Mouse (Mus musculus) kidney, adult 2 months (tissue): Measurements from ENCODE around the gene Rgs7bp. TPM values are rescaled to one million over a fixed set of nuclear protein-coding genes. Genes with fewer than 3 reads are reported as not detected.

Experiments
- DNase-seq: peaks from one replicate; pipeline ENCODE4 v3.0.0; 2021
- H3K27ac ChIP-seq: fragments of 200-500 bp; 2 replicates; pipeline ENCODE4 v1.5.1; 2012; ENCODE audit warnings: low read depth, low read length, control low read depth, inconsistent platforms; ENCODE audit not compliant: insufficient read depth
- H3K27me3 ChIP-seq: fragments of 200-500 bp; replicated peaks from 2 replicates; pipeline ENCODE4 v1.6.1; 2012; ENCODE audit warnings: mild to moderate bottlenecking, moderate library complexity, low read length, inconsistent platforms; ENCODE audit not compliant: control insufficient read depth, insufficient read depth
- H3K36me3 ChIP-seq: fragments of 200-500 bp; 2 replicates; pipeline ENCODE4 v1.6.1; 2012; ENCODE audit warnings: mild to moderate bottlenecking, moderate library complexity, low read length, inconsistent platforms; ENCODE audit not compliant: control insufficient read depth, insufficient read depth
- H3K4me1 ChIP-seq: fragments of 200-500 bp; 2 replicates; pipeline ENCODE4 v1.6.1; 2011; ENCODE audit warnings: low read length; ENCODE audit not compliant: control insufficient read depth, insufficient read depth
- H3K4me3 ChIP-seq: fragments of 200-500 bp; 2 replicates; pipeline ENCODE4 v1.5.1; 2011; ENCODE audit warnings: mild to moderate bottlenecking, low read depth, low read length, control low read depth; ENCODE audit not compliant: insufficient read depth
- CTCF ChIP-seq: fragments of 200-500 bp; conservative IDR thresholded peaks from 2 replicates; pipeline ENCODE4 v1.5.1; 2011; ENCODE audit warnings: low read depth, mild to moderate bottlenecking, control low read depth, low read length, moderate library complexity, mixed read lengths; ENCODE audit not compliant: insufficient read depth, insufficient read length
- POLR2A ChIP-seq: fragments of 200-500 bp; IDR thresholded peaks from one replicate; pipeline ENCODE4 v1.6.1; 2011; ENCODE audit warnings: low read depth, low read length, control low read depth
- WGBS: fragments of 180-500 bp; shearing (Covaris S2); methylation state at CpG from one replicate; pipeline ENCODE4 v1.1.7; 2018; 5-methylcytosine and 5-hydroxymethylcytosine counted together
- polyA plus RNA-seq: library from polyadenylated mRNA; depleted of rRNA; stranded (reverse); fragments of >200 nt; gene quantifications from 2 replicates; pipeline ENCODE4 v1.2.3, GENCODE M21; 2012

Gene Rgs7bp
- polyA plus RNA-seq, 1 experiment = 0.33 TPM

DNA sequence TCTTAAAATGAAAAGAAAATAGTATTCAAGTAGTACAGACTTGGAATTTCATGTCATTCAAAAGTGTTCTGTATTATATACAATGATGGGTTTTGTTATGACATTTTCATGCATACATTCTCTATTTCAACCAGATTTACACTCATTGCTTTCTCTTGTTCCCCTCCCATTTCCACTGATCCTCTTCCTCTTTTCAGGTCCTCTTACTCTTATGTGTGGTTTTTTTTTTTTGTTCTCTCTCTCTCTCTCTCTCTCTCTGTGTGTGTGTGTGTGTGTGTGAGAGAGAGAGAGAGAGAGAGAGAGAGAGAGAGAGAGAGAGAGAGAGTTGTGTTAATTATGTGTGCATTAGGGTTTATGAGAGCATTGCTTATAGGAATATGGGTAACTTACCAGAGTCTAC, 11.4 kb upstream of the Rgs7bp start:
- Histone ChIP-seq H3K4me3 (no peak overlapping the region), H3K27me3 (no peaks in the 10 kb centered on the region), H3K4me1 (no peaks in the 10 kb centered on the region), H3K27ac (no peak overlapping the region), H3K36me3 (no peaks in the 10 kb centered on the region)
- no peak for DNase-seq
- TF ChIP-seq POLR2A (no peak), CTCF (no peak)

DNA sequence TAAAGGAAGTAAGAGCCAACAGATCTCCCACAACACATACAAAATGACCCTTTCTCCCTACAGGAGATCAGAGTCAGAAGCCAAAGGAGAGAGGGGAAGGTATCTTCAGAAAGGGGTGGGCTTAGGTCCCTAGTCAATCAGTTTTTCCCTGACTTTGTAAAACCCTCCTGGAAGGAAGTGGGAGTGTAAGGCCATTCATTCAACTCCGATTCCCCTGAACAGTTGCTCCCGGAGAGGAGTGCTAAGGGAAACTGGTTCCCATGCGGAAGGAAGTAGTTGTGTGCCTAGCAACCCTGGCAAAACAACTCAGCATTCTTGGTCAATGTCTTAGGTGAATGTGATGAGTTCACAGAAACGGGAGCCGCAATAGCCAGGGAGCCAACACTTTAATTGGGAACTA, 644 bp upstream of the Rgs7bp start:
- peak; percentile 11 for DNase-seq
- 13% methylated on average over 5 of the region's 5 CpGs for WGBS
- Histone ChIP-seq H3K36me3 (no peaks in the 10 kb centered on the region), H3K27me3 (no peaks in the 10 kb centered on the region; the same call in 1 of the 2 replicates), H3K4me1 (no peaks in the 10 kb centered on the region), H3K27ac (no peak overlapping the region), H3K4me3 (no peak overlapping the region)
- TF ChIP-seq POLR2A = no peak

DNA sequence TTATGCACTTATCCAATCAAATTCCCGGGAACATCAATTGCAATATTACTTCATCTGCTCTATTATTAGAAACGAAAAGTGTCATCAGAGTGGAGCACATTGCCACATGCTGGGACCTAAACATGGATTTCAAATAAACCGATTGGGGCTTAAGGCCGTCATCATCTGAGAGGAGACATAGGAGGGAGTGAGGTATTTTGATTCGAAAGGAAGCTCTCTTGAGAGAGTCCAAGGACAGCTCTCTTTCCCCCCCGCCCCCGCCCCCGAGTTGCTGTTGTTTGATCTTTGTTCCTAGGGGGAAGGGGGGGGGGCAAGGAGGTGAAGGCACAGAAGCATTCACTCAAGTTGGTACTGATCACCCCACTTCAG, 195 bp upstream of the Rgs7bp start:
- Histone ChIP-seq H3K27me3 (no peaks in the 10 kb centered on the region; the same call in 1 of the 2 replicates), H3K36me3 (no peaks in the 10 kb centered on the region), H3K4me1 (no peaks in the 10 kb centered on the region), H3K27ac (no peak overlapping the region), H3K4me3 (peak overlapping the region; percentile 53; the same call in 1 of the 2 replicates)
- under 1% methylated on average over 8 of the region's 8 CpGs for WGBS
- TF ChIP-seq POLR2A = no peak
- no peak for TF ChIP-seq CTCF
- no peak for DNase-seq

DNA sequence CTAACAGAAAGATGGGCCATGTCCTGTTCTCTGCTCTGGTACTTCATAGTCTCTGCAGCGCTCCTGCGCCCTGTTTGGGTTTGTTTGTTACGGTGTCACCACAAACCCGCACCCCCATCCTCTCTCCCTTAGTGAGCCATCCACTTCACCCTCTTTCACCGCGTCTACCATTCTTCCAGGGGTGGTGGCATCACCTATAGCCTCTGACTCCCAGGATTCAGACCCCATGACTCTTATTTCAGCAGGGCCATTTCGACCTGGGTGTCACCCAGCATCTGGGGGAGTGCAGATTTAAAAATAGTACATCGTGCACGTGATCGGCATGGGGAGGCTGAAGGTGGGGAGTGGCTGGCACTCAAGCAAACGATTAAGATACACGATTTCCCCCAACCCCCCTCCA, 1.1 kb downstream of the Rgs7bp start:
- Histone ChIP-seq H3K27ac (no peak overlapping the region), H3K27me3 (no peaks in the 10 kb centered on the region; the same call in 1 of the 2 replicates), H3K36me3 (no peaks in the 10 kb centered on the region), H3K4me3 (peak overlapping the region; percentile 53; the same call in 1 of the 2 replicates), H3K4me1 (no peaks in the 10 kb centered on the region)
- TF ChIP-seq CTCF (no peak), POLR2A (no peak)
- WGBS = 11% methylated on average over 12 of the region's 12 CpGs
- DNase-seq = no peak

DNA sequence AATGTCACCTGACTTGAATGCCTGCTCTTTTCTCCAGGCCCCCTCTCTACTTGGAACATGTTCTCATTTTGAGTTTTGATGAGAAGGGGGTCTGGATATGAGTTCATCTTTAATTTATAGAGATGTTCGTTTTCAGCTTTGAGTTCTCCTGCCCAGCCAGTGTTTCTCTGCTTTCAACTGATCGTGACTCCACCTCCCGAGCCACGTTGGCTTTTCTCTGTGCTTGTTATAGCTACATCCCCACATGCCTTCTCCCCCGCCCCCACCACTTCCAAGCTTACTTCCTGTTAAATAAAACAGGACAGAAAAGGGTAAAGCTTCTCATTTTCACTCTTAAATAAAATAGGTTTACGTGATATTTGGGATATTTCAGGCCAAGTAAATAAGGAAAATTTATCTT, 3.3 kb downstream of the Rgs7bp start:
- no peaks in the 10 kb centered on the region; the same call in 1 of the 2 replicates for H3K27me3 ChIP-seq
- H3K36me3 ChIP-seq = no peaks in the 10 kb centered on the region
- no peak overlapping the region for H3K4me3 ChIP-seq
- no peaks in the 10 kb centered on the region for H3K4me1 ChIP-seq
- H3K27ac ChIP-seq = no peak overlapping the region
- WGBS = 44% methylated on average over 6 of the region's 6 CpGs
- TF ChIP-seq POLR2A = no peak
- no peak for TF ChIP-seq CTCF
- no peak for DNase-seq

DNA sequence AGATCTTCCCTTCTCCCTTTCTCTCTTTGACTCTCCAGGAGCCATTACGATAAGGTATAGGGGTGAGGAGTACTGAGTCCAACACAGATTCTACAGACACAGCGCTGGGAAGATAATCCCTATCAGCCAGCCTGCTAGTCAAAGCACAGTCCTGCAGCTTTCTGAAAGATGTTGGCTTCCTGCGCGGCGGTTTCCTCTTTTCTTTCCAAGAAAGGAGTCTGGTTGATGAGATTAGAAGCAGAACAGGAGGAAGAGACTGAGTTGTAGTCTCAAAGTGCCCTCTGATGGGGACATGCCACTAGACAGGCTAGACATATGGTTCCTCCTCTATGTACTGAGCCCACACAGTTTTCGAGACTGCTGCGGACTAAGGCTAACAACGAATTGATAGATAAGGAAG, 6.1 kb downstream of the Rgs7bp start:
- Histone ChIP-seq H3K27ac (no peak overlapping the region), H3K4me1 (no peaks in the 10 kb centered on the region), H3K27me3 (no peaks in the 10 kb centered on the region; the same call in 1 of the 2 replicates), H3K4me3 (no peak overlapping the region), H3K36me3 (no peaks in the 10 kb centered on the region)
- DNase-seq = no peak
- WGBS = 72% methylated on average over 8 of the region's 8 CpGs
- TF ChIP-seq POLR2A (no peak), CTCF (no peak; the same call in 1 of the 2 replicates)

- WGBS = 45% methylated on average over 9 of the region's 9 CpGs
- H3K27ac ChIP-seq = no peak overlapping the region
Observed at GRCm38 (mm10) chr13:105047377-105047776, 7.4 kb downstream of the Rgs7bp start.

GRCm38 (mm10) chr13:105043882-105044281, 10.8 kb downstream of the Rgs7bp start:
- Histone ChIP-seq H3K4me3 (no peak overlapping the region), H3K27me3 (no peaks in the 10 kb centered on the region), H3K27ac (no peak overlapping the region), H3K36me3 (no peaks in the 10 kb centered on the region), H3K4me1 (no peaks in the 10 kb centered on the region)
- no peak for DNase-seq
- no peak for TF ChIP-seq POLR2A
- no peak for TF ChIP-seq CTCF
- 59% methylated on average over 3 of the region's 3 CpGs for WGBS

More at GRCm38 (mm10) chr13:105047377-105047776, 7.4 kb downstream of the Rgs7bp start:
- Histone ChIP-seq H3K36me3 (no peaks in the 10 kb centered on the region), H3K4me3 (no peak overlapping the region), H3K27me3 (no peaks in the 10 kb centered on the region), H3K4me1 (no peaks in the 10 kb centered on the region)
- DNase-seq = no peak
- TF ChIP-seq POLR2A (no peak), CTCF (no peak)
